Mouse (Mus musculus) heart, adult 2 months (tissue): Measurements from ENCODE around the gene Tmem266.

Experiments used
- CTCF ChIP-seq: fragments of 200-600 bp; IDR thresholded peaks from 2 replicates; pipeline ENCODE4 v1.8.1; 2022; ENCODE audit warnings: antibody characterized with exemption, mild to moderate bottlenecking, moderate library complexity
- EP300 ChIP-seq: fragments of 200-500 bp; IDR thresholded peaks from 2 replicates; pipeline ENCODE4 v1.6.1; 2011; ENCODE audit warnings: low read depth, low read length, control low read depth; ENCODE audit not compliant: insufficient read depth
- POLR2A ChIP-seq: fragments of 200-500 bp; IDR thresholded peaks from 2 replicates; pipeline ENCODE4 v1.6.1; 2011; ENCODE audit warnings: mild to moderate bottlenecking, low read depth, low read length, control low read depth; ENCODE audit not compliant: insufficient read depth

GRCm38 (mm10) chr9:55398985-55399554, 72.4 kb downstream of the Tmem266 start:
- TF ChIP-seq CTCF, result no peak
- no peak for TF ChIP-seq EP300
- TF ChIP-seq POLR2A, result no peak
